In genomic region chr14:13149617-13150016, GRCm38 (mm10) we compare ENCODE assay signal across 11 mouse cellular contexts.
"Had no signal": no experiment of that assay in that cellular context is flagged by ENCODE, and none has a peak within 500 bp of the region (broad histone marks: within the 10 kb centered on the region; RNA-seq: fewer than 3 reads in every experiment).

No protein-coding gene starts in this region.

- DNase-seq: retina, postnatal 1 day; right cerebral cortex, postnatal 14 days; right cerebral cortex, postnatal 25 days; right cerebral cortex, postnatal 4 days; spleen, adult 18-20 months; thymus, adult 18-20 months; thymus, adult 2 months; thymus, postnatal 14 days; thymus, postnatal 25 days; thymus, postnatal 36 days; thymus, postnatal 4 days had no signal
